Mouse (Mus musculus) ovary, postnatal 36 days (tissue): ENCODE measurements around the gene Wdr25.
A peak's percentile ranks its signal among the peaks of the same experiment; 100 is the strongest.

ENCODE experiments used
- DNase-seq: peaks from one replicate; pipeline ENCODE4 v3.0.0; 2022; ENCODE audit warnings: low spot score, mixed read lengths

Wdr25 gene

DNA sequence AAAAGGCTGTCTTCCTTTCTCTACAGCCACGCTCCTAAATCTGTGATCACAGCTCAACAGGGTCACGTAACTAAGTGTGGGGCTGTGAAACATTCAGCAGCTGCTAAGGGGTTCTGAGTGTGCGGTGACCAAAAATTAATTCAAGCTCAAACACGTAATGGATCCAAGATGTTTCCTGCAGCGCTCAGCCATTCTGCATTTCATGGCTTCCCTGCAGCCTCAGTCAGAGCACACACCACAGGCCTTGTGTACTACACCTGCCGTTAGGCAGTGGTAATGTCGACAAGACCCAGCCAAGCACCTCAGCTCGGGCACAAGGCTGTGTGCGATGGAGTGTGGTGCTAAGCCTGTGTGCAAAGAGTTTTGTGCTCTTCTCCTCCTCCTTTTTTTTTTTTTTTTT is 94.0 kb downstream of the Wdr25 start:
- no peak for DNase-seq

DNA sequence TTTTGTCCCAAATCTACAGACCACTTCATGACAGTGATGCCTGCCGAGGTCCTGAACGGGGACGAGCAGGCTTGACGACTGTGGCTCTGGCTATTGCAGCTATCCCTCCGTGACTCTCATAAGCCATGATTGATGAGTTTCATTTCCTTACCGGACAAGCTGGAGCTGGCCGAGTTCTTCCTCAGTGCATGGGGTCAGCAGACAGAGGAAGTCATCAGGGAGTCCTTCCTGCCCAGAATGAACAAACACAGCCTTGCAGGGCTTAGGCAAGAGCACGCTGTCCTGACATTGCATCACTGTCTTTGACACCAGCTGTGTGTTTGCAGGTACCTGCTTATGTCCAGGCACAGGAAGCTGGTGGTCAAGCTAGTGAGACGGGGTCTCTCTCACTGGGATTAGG is 97.0 kb downstream of the Wdr25 start:
- DNase-seq = no peak

- no peak for DNase-seq
Observed at GRCm38 (mm10) chr12:108993046-108993445, 99.6 kb downstream of the Wdr25 start.

- peak; percentile 85 for DNase-seq
Observed at GRCm38 (mm10) chr12:108994436-108995031, 101.1 kb downstream of the Wdr25 start.

GRCm38 (mm10) chr12:108995976-108996636 is 102.7 kb downstream of the Wdr25 start:
- DNase-seq = no peak

- DNase-seq = no peak
Observed at GRCm38 (mm10) chr12:108997249-108997648, 103.8 kb downstream of the Wdr25 start.

- no peak for DNase-seq
Observed at GRCm38 (mm10) chr12:109002978-109003377, 109.5 kb downstream of the Wdr25 start.

DNA sequence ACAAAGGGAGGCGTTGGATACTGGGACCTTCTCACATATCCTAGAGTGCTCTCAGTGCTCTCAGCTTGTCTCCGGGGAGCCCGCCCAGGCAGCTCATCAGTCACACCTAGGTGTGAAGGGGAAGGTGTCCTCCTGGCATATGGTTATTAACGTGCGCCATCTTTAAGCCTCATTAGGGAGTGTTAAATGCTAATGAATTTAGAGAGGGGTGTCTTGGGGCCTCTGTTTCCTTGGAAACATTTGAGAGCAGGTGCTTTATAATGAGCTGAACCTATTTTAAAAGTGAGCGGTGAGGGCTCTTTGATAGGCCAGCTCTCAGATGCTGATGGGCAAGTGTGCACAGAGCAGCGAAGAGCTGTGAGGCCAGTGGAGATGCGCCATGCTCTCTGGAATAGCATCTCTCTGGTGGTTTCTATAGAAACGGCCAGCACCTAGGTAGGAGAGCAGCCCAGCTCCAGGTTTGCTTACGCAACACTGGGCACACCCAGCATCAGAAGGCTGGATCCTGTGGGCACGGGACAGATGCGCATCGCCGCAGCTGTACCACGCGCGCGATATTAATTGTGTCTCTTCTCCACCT is 116.7 kb downstream of the Wdr25 start:
- DNase-seq = no peak

DNA sequence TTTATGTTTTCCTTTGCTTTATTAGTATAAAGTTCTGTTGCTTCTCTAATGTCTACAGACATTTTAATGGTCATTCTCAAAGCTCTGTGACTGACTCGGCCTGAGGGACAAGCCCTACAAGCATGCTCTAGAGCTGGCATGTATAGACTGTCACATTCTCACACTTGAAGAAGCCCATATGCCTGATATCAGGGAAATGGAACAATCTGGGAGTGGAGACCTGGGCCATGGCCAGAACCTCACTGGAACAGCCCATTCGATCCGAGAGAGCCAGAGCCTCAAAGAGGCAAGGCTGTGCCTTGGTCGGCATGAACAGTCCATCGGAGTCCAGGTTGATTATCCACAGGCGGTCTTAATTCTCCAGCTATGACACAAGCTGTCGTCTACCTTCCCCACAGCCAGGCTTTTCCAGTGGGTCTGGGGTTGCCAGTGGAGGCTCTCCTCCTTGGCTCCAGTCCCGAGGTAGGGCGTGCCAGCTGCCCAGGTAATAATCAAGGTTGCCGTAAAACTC is 128.8 kb downstream of the Wdr25 start:
- DNase-seq = no peak

- no peak for DNase-seq
Observed at GRCm38 (mm10) chr12:109022966-109023365, 129.5 kb downstream of the Wdr25 start.

DNA sequence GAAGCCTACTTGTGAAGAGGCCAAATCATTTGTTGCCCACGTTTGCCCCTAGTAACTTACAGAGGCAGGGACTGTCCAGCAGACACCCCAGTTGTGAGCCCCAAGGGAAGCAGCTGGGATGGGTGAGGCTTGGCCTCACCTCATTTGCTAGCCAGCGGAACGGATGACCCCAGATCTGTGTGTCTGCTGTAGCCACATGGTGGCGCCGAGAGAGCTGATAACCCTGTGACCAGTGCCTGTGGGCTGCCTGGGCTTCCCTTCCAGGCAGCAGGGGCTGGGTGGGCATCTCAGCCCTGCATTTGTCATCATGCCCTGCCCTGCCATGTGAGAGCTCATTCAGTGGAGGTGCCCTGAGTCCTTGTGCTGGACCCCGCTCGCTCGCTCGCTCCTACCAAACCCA is 130.3 kb downstream of the Wdr25 start:
- no peak for DNase-seq

GRCm38 (mm10) chr12:109037026-109037425 is 143.6 kb downstream of the Wdr25 start:
- DNase-seq = no peak

- no peak for DNase-seq
Observed at GRCm38 (mm10) chr12:109038179-109038819, 144.9 kb downstream of the Wdr25 start.

- no peak for DNase-seq
Observed at GRCm38 (mm10) chr12:109039311-109039710, 145.9 kb downstream of the Wdr25 start.

GRCm38 (mm10) chr12:109044497-109044896 is 151.1 kb downstream of the Wdr25 start:
- no peak for DNase-seq

DNA sequence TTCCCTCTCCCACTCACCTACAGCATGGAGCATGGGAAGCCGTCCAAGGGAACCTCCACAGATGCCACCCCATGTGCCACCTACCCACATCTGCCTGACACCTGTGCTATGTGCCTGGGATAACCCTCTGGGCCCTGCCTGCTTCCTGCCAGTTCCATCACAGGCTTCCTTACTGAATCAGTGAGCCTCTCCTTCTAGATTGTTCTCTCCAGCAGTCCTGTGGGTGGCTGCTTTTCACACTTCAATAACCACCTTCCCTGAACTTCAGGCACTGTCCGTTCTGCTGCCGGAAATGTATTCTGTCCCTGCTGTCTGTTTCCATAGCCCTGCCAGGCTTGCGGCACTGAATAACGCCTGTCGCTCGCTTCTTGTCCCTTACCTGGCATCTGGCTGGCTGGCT is 152.2 kb downstream of the Wdr25 start:
- DNase-seq = no peak

DNA sequence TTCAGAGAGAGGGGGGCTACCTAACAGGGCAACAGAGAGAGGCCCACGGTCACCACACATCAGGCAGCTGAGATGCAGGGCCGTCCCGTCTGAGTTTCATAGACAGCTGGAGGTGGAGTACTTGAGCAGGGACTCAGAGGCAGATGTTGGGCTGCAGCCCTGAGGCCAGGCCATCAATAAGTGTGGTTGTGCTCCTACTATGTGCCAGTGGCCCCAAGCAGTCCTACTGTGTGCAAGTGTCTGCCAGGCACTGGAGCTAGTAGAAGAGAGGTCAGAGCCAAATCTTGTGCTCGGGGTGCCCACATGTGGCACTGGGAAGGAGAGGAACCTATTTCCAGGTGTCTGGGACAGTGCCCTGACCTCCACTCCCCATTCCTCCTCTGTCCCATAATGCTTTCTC is 156.5 kb downstream of the Wdr25 start:
- no peak for DNase-seq

- no peak for DNase-seq
Observed at GRCm38 (mm10) chr12:109053020-109053806, 159.8 kb downstream of the Wdr25 start.

DNA sequence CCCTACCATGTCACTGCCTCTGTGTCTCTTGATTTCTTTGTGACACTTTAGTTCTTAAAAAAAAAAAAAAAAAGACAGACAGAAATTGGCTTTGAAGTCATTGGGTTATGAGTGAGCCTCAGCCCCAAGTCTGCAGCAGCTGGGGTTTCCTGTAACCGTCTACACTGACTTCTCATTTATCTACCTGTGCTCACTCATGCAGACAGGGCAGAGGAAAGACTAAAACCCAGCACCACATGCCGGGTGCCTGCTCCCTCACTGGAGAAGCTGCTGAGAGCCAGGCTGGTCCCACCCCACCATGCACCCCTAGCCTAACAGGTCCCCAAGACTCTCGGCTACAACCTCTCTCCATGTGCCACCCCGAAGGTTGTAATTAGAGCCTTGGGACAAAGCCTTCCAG is 164.3 kb downstream of the Wdr25 start:
- DNase-seq = no peak

GRCm38 (mm10) chr12:109058660-109059059 is 165.2 kb downstream of the Wdr25 start:
- DNase-seq = peak; percentile 1

DNA sequence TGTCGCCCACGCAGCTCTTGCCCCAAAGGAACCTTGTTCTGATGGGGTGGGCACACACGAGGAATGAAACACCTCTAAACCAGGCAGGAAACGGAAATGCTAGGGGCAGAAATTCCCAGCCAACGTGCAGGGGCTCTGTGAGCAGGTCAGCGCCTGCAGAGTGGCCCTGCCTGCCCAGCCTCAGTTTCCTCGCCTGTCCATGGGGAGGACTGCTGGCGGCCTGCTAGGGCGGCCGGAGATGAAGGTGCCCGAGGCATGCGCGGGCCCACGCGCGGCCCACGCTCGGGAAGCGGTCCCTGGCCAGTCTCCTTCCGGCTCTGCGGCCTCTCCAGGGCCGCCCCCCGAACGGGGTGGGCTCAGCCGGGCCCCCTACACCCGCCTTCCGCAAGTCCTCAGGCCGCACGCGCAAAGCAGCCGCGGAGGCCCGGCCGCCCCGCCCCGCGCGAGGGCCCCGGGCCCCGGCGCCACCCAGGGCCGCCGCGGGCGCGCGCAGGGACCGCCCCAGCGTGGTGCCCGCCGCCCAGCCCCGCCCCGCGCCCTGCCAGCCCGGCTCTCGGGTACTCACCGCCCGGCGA is 174.2 kb downstream of the Wdr25 start:
- peak; percentile 63 for DNase-seq

- no peak for DNase-seq
Observed at GRCm38 (mm10) chr12:109068167-109068653, 174.8 kb downstream of the Wdr25 start, which contains the start of gene Begain. Gene Begain, minus strand, starts transcription at chr12:109068217.
